Mouse (Mus musculus): ENCODE measurements around the gene Zc3hav1.

DNA sequence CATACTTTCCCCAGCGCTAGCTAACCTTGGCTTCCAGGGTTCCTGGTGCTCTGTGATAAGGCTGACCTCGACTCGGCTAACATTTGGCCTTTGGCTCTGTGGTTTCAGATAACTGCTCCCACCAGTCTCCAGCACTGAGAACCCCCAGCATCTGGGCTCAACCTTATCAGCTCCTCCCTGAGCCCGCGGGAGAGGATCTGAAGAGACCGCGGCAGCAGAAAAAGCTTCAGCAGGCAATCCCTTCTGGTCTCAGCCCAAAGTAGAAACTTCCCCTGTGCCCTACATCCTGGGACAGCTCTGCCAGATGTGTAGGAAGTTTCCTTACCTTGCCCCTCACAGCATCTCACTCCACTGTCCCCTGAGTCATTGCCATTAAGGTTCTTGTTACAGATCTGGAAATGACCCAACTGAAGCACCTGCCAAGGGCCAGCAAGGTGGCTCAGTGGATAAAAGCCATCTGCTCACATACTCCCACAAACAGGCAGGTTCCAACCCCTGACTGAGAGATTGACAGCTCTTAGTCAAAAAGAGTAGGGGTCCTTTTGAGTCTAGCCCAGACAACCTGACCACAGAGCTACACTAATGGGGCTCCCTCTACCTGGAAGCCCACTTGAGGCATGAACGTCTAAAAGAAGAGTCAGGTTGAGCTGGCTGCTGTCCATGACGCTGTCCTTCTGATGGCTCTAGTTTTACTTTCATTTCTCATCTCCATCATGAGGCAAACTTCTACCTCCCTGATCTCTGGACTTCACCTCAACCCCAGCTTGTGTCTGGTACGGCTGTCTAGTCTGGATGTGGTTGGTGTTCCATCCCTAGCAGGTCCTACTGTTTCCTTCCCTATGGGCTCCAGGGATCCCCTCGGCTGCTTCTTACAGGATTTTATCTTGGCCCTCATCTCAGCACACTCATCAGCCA is 12.4 kb downstream of the Zc3hav1 start:
- no peak for TF ChIP-seq CTCF (IDR thresholded peaks at IDR 0.05; ENCODE audit: control insufficient read depth, insufficient read depth, insufficient replicate concordance, low read depth, low read length)
- no peak for TF ChIP-seq POLR2A (IDR thresholded peaks at IDR 0.05; ENCODE audit: control insufficient read depth, low read depth, low read length)
